Mouse (Mus musculus) kidney, embryonic 15.5 days (tissue): Measurements from ENCODE around the gene Blmh. TPM values are rescaled to one million over a fixed set of nuclear protein-coding genes. Genes with fewer than 3 reads are reported as not detected.

Experiments
- ATAC-seq: fragments of 200-750 bp; cut with Nextera tagmentation; replicated peaks from 2 replicates; pipeline ENCODE4 v1.8.0; 2017; ENCODE audit warnings: moderate TSS enrichment; ENCODE audit not compliant: low FRiP score
- H3K27ac ChIP-seq: fragments of 300-500 bp; sonication (generic); 2 replicates; pipeline ENCODE4 v1.5.1; 2015; ENCODE audit warnings: mild to moderate bottlenecking, inconsistent platforms
- H3K27me3 ChIP-seq: fragments of 300-500 bp; sonication (generic); 2 replicates; pipeline ENCODE4 v1.6.1; 2015; ENCODE audit warnings: inconsistent platforms
- H3K36me3 ChIP-seq: fragments of 300-500 bp; sonication (generic); 2 replicates; pipeline ENCODE4 v1.6.1; 2015; ENCODE audit warnings: inconsistent platforms
- H3K4me1 ChIP-seq: fragments of 300-500 bp; sonication (generic); 2 replicates; pipeline ENCODE4 v1.6.1; 2015; ENCODE audit warnings: inconsistent platforms
- H3K4me2 ChIP-seq: fragments of 300-500 bp; sonication (generic); 2 replicates; pipeline ENCODE4 v1.6.1; 2015; ENCODE audit warnings: moderate library complexity, mild to moderate bottlenecking, inconsistent platforms
- H3K4me3 ChIP-seq: fragments of 300-500 bp; sonication (generic); replicated peaks from 2 replicates; pipeline ENCODE4 v1.5.1; 2015; ENCODE audit warnings: mild to moderate bottlenecking, inconsistent platforms
- H3K9ac ChIP-seq: fragments of 300-500 bp; sonication (generic); 2 replicates; pipeline ENCODE4 v1.6.1; 2015; ENCODE audit warnings: mild to moderate bottlenecking, inconsistent platforms
- H3K9me3 ChIP-seq: fragments of 300-500 bp; sonication (generic); replicated peaks from 2 replicates; pipeline ENCODE4 v1.6.1; 2016; ENCODE audit warnings: inconsistent platforms
- whole genome bisulfite sequencing: fragments of 180-500 bp; shearing (Covaris S2); methylation state at CpG from one replicate; pipeline ENCODE4 v1.1.7; 2015; ENCODE audit warnings: mixed read lengths; 5-methylcytosine and 5-hydroxymethylcytosine counted together
- polyA plus RNA-seq: library from polyadenylated mRNA; unstranded; fragments of >200 nt; fragmentation: Nextera tagmentation; extraction: Ambion mirVana; gene quantifications from 2 replicates; pipeline ENCODE4 v1.2.1, GENCODE M21; 2015

The Blmh gene
- polyA plus RNA-seq, 1 experiment from 2014 or later, result 176 TPM

- no peaks in the 10 kb centered on the region for H3K9me3 ChIP-seq
- ATAC-seq, result no peak
- H3K4me1 ChIP-seq, result peaks cover 8% of the 10 kb centered on the region; the same call in 1 of the 2 replicates
- no peaks in the 10 kb centered on the region for H3K36me3 ChIP-seq
- no peak overlapping the region for H3K4me2 ChIP-seq
- peaks cover 1% of the 10 kb centered on the region; the same call in 1 of the 2 replicates for H3K27me3 ChIP-seq
- H3K27ac ChIP-seq, result peak overlapping the region; percentile 60; the same call in 1 of the 2 replicates
- H3K9ac ChIP-seq, result no peak overlapping the region
- no peak overlapping the region for H3K4me3 ChIP-seq
- 68% methylated on average over 16 of the region's 16 CpGs for WGBS
These were observed 84.7 kb downstream of the Blmh start for GRCm38 (mm10) chr11:77009069-77010025.

GRCm38 (mm10) chr11:77010762-77011475, 86.3 kb downstream of the Blmh start:
- H3K9ac ChIP-seq, result no peak overlapping the region
- WGBS, result 66% methylated on average over 10 of the region's 10 CpGs
- no peaks in the 10 kb centered on the region for H3K9me3 ChIP-seq
- H3K27ac ChIP-seq, result no peak overlapping the region
- no peak for ATAC-seq
- peaks cover 8% of the 10 kb centered on the region; the same call in 1 of the 2 replicates for H3K4me1 ChIP-seq
- no peaks in the 10 kb centered on the region for H3K27me3 ChIP-seq
- no peaks in the 10 kb centered on the region for H3K36me3 ChIP-seq
- no peak overlapping the region for H3K4me3 ChIP-seq
- no peak overlapping the region for H3K4me2 ChIP-seq

- 74% methylated on average over 11 of the region's 11 CpGs for whole genome bisulfite sequencing
These were observed 93.4 kb downstream of the Blmh start for GRCm38 (mm10) chr11:77018046-77018445.

GRCm38 (mm10) chr11:77019539-77019938, 94.9 kb downstream of the Blmh start:
- Histone ChIP-seq H3K4me1 (no peaks in the 10 kb centered on the region), H3K4me2 (no peak overlapping the region), H3K9me3 (no peaks in the 10 kb centered on the region), H3K27ac (no peak overlapping the region), H3K27me3 (no peaks in the 10 kb centered on the region), H3K9ac (no peak overlapping the region), H3K4me3 (no peak overlapping the region), H3K36me3 (no peaks in the 10 kb centered on the region)
- WGBS, result 66% methylated on average over 8 of the region's 8 CpGs
- ATAC-seq, result no peak

More at GRCm38 (mm10) chr11:77018046-77018445, 93.4 kb downstream of the Blmh start:
- Histone ChIP-seq H3K27me3 (no peaks in the 10 kb centered on the region), H3K4me1 (no peaks in the 10 kb centered on the region), H3K4me2 (no peak overlapping the region), H3K27ac (no peak overlapping the region), H3K36me3 (no peaks in the 10 kb centered on the region), H3K9ac (no peak overlapping the region), H3K4me3 (no peak overlapping the region), H3K9me3 (no peaks in the 10 kb centered on the region)
- ATAC-seq, result no peak

- WGBS, result 77% methylated on average over 9 of the region's 9 CpGs
- Histone ChIP-seq H3K27ac (no peak overlapping the region), H3K36me3 (no peaks in the 10 kb centered on the region), H3K9me3 (no peaks in the 10 kb centered on the region), H3K4me1 (no peaks in the 10 kb centered on the region), H3K27me3 (no peaks in the 10 kb centered on the region), H3K4me3 (no peak overlapping the region), H3K9ac (no peak overlapping the region), H3K4me2 (no peak overlapping the region)
- ATAC-seq, result no peak
These were observed 97.3 kb downstream of the Blmh start for GRCm38 (mm10) chr11:77021749-77022396.

- no peaks in the 10 kb centered on the region for H3K9me3 ChIP-seq
- H3K27ac ChIP-seq, result no peak overlapping the region
- H3K36me3 ChIP-seq, result no peaks in the 10 kb centered on the region
- WGBS, result 76% methylated on average over 3 of the region's 3 CpGs
- H3K4me3 ChIP-seq, result no peak overlapping the region
- no peak for ATAC-seq
- no peak overlapping the region for H3K4me2 ChIP-seq
- H3K4me1 ChIP-seq, result no peaks in the 10 kb centered on the region
- no peaks in the 10 kb centered on the region for H3K27me3 ChIP-seq
- no peak overlapping the region for H3K9ac ChIP-seq
These were observed 102.0 kb downstream of the Blmh start for GRCm38 (mm10) chr11:77026559-77026958.

- no peaks in the 10 kb centered on the region for H3K36me3 ChIP-seq
- H3K27ac ChIP-seq, result no peak overlapping the region
- no peaks in the 10 kb centered on the region for H3K4me1 ChIP-seq
- H3K9ac ChIP-seq, result no peak overlapping the region
- 86% methylated on average over 3 of the region's 3 CpGs for WGBS
- H3K4me2 ChIP-seq, result no peak overlapping the region
- H3K4me3 ChIP-seq, result no peak overlapping the region
- no peaks in the 10 kb centered on the region for H3K9me3 ChIP-seq
- no peak for ATAC-seq
- no peaks in the 10 kb centered on the region for H3K27me3 ChIP-seq
These were observed 103.5 kb downstream of the Blmh start for GRCm38 (mm10) chr11:77028157-77028556.

GRCm38 (mm10) chr11:77031151-77031934, 106.7 kb downstream of the Blmh start:
- Histone ChIP-seq H3K4me2 (no peak overlapping the region), H3K27ac (no peak overlapping the region), H3K4me3 (no peak overlapping the region), H3K4me1 (no peaks in the 10 kb centered on the region), H3K36me3 (no peaks in the 10 kb centered on the region), H3K27me3 (no peaks in the 10 kb centered on the region), H3K9ac (no peak overlapping the region), H3K9me3 (no peaks in the 10 kb centered on the region)
- ATAC-seq, result no peak
- WGBS, result 81% methylated on average over 14 of the region's 14 CpGs

Other genes starting within 250 kb of the Blmh start
- gene Trarg1, start 245.0 kb upstream of the Blmh start, polyA plus RNA-seq, result 1.2 and 2.1 TPM in 2 replicates
- gene Gosr1, start 161.2 kb upstream of the Blmh start, polyA plus RNA-seq, result 26.3 and 31.9 TPM in 2 replicates
- 16.8 and 17.5 TPM in 2 replicates for gene Cpd, start 77.8 kb upstream of the Blmh start, polyA plus RNA-seq
- gene Tmigd1, start 22.6 kb upstream of the Blmh start, polyA plus RNA-seq, result 1.7 and 2.8 TPM in 2 replicates
- 1.6 and 2.1 TPM in 2 replicates for gene Slc6a4, start 73.8 kb downstream of the Blmh start, polyA plus RNA-seq
- gene Nsrp1, start 153.6 kb downstream of the Blmh start, polyA plus RNA-seq, result 75.1 and 77.7 TPM in 2 replicates